Mouse (Mus musculus) kidney, adult 2 months (tissue): Measurements from ENCODE around the gene Ttpal.

Source experiments
- CTCF ChIP-seq: fragments of 200-500 bp; conservative IDR thresholded peaks from 2 replicates; pipeline ENCODE4 v1.5.1; 2011; ENCODE audit warnings: low read depth, mild to moderate bottlenecking, control low read depth, low read length, moderate library complexity, mixed read lengths; ENCODE audit not compliant: insufficient read depth, insufficient read length
- POLR2A ChIP-seq: fragments of 200-500 bp; IDR thresholded peaks from one replicate; pipeline ENCODE4 v1.6.1; 2011; ENCODE audit warnings: low read depth, low read length, control low read depth

- TF ChIP-seq CTCF (no peak), POLR2A (no peak)
Observed at GRCm38 (mm10) chr2:163608008-163608407, 5.9 kb downstream of the Ttpal start.
